Mouse (Mus musculus) megakaryocyte, embryonic 14.5 days (primary cell): ENCODE measurements around the gene Esp36.
"Not testable (repeated sequence)": the region's sequence is repeated elsewhere in the genome, so short reads cannot be mapped to it uniquely, and the experiment has no call there.

Experiments
- FLI1 ChIP-seq: IDR thresholded peaks from 2 replicates; pipeline ENCODE4 v1.6.1; 2012; ENCODE audit warnings: low read length, inconsistent platforms, mixed read lengths
- GATA1 ChIP-seq: IDR thresholded peaks from 3 replicates; pipeline ENCODE4 v1.6.1; 2012; ENCODE audit warnings: mixed read lengths, low read length, inconsistent platforms, borderline replicate concordance

DNA sequence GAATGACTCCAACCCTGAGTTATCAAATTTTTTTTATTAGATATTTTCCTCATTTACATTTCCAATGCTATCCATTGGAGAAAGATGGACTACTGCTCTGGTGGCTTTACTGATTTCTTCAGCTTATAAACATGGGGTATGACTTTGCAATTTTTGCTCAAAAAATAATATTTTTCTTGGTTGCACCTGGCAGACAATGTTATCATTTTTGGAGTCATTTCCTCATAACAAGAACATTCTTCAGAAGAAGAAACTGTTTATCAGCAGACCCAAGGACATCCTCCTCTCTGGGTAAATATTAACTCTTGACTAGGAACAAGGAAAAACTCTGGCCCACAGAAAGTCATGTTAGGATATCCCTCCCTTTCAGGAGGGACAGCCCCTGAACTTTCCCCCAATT is 36.2 kb upstream of the Esp36 start:
- TF ChIP-seq FLI1, GATA1: not testable (repeated sequence)
